Mouse (Mus musculus): ENCODE results near the gene 1110017D15Rik. TPM values are rescaled to one million over a fixed set of nuclear protein-coding genes. Genes with fewer than 3 reads are reported as not detected.
A peak's percentile ranks its signal among the peaks of the same experiment; 100 is the strongest.

Gene 1110017D15Rik
- polyA plus RNA-seq, 1 experiment from 2014 or later: 12.9 TPM

DNA sequence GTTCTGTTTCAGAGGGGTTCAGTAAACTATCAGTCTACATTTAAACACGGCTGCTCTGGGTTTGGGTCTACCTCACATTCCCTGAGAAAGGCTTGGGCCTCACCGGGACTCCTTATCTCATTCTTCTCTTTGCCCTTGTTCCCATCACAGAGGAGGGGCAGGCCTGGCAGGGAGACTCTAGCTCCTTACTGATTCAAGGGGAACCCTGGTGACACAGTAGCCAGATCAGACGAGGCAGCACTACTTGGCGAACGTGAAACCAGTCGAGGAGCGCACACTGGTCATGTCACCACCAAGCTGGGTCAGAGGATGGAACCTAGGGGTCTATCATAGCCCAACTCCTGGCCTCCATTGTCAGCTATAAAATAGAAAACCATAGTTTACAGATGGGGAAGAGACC, 9.1 kb downstream of the 1110017D15Rik start:
- H3K27me3 ChIP-seq: peaks cover 15% of the 10 kb centered on the region; the same call in 1 of the 2 replicates
- H3K4me3 ChIP-seq: no peak overlapping the region
- no peaks in the 10 kb centered on the region for H3K9me3 ChIP-seq (replicated peaks)

DNA sequence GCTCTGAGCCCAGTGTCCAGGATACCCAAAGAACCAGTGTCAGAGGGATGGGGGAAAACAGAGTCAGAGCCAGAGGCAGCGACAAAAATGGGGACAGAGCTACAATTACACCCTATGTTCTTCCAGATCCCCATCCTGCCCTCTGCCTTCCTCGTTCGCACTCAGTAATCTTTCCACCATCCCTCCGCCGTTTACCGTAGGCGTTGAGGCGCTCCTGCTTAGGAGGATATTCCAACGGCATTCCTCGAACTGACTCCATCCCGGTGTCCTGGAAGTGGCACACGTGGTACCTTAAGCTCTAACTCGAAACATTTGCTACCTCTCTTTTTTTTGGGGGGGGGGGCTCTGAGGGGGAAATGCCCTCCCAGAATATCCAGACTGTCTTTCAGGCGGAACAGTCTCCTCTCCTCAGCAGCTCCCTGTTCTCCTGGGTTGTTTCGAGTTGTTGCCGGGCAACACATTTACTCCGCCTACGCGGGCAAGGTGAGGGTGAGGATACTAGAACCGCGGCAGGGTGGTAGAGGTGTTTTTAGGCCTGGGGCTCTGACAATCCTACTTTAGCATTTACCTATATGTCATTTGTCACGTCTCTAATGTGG, 9.7 kb downstream of the 1110017D15Rik start:
- peak; percentile 28 for ATAC-seq (ENCODE audit: low FRiP score)
- no peaks in the 10 kb centered on the region for H3K9me3 ChIP-seq (replicated peaks)
- no peaks in the 10 kb centered on the region for H3K36me3 ChIP-seq
- peaks cover 17% of the 10 kb centered on the region; the same call in 1 of the 2 replicates for H3K27me3 ChIP-seq
- H3K4me3 ChIP-seq: peak overlapping the region; percentile 50
- peaks cover 20% of the 10 kb centered on the region for H3K4me1 ChIP-seq
- WGBS: under 1% methylated on average over 22 of the region's 22 CpGs
- peak overlapping the region; percentile 84 for H3K4me2 ChIP-seq (replicated peaks)
- H3K27ac ChIP-seq: peak overlapping the region; percentile 70
- H3K9ac ChIP-seq: peak overlapping the region; percentile 74

More for the DNA sequence above, 9.1 kb downstream of the 1110017D15Rik start:
- H3K36me3 ChIP-seq: no peaks in the 10 kb centered on the region
- 40% methylated on average over 7 of the region's 7 CpGs for WGBS
- no peak overlapping the region for H3K9ac ChIP-seq
- peaks cover 15% of the 10 kb centered on the region for H3K4me1 ChIP-seq
- H3K27ac ChIP-seq: no peak overlapping the region
- peak overlapping the region; percentile 84 for H3K4me2 ChIP-seq (replicated peaks)
- ATAC-seq (ENCODE audit: low FRiP score): no peak

- no peaks in the 10 kb centered on the region for H3K9me3 ChIP-seq (replicated peaks)
- no peaks in the 10 kb centered on the region for H3K36me3 ChIP-seq
- ATAC-seq (ENCODE audit: low FRiP score): peak; percentile 76
- peak overlapping the region; percentile 50 for H3K4me3 ChIP-seq
- WGBS: under 1% methylated on average over 29 of the region's 29 CpGs
- peaks cover 25% of the 10 kb centered on the region for H3K4me1 ChIP-seq
- H3K9ac ChIP-seq: peak overlapping the region; percentile 74
- H3K4me2 ChIP-seq (replicated peaks): peak overlapping the region; percentile 84
- H3K27me3 ChIP-seq: peaks cover 20% of the 10 kb centered on the region
- H3K27ac ChIP-seq: peak overlapping the region; percentile 70
Measured at GRCm38 (mm10) chr4:41506906-41507305, 10.2 kb downstream of the 1110017D15Rik start.

DNA sequence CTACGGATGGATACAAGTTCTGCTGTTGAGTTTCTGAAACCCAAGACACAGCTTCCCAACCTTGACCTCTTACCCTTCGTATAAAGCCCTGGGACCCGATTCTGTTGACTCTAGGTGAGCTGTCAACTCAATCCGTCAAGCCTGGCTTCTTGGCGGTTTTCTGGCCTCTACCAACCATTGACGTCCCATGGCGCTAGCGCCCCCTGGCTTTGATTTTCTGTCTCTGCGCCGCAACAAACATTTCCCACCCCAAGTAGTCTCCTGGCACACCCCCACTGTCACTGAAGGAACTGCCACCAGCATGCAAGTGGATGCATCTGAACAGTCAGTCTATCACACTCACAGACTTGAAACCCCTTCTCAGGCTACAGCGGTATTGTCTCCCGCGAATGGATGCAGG, 11.0 kb downstream of the 1110017D15Rik start:
- H3K4me3 ChIP-seq: no peak overlapping the region
- ATAC-seq (ENCODE audit: low FRiP score): no peak
- 12% methylated on average over 13 of the region's 13 CpGs for WGBS
- H3K4me1 ChIP-seq: peaks cover 30% of the 10 kb centered on the region
- H3K27me3 ChIP-seq: peaks cover 23% of the 10 kb centered on the region
- peak overlapping the region; percentile 84 for H3K4me2 ChIP-seq (replicated peaks)
- no peaks in the 10 kb centered on the region for H3K36me3 ChIP-seq
- H3K27ac ChIP-seq: 0 out of 2 replicates have a peak overlapping the region, but pooled peaks have one; percentile 8
- H3K9me3 ChIP-seq (replicated peaks): no peaks in the 10 kb centered on the region
- H3K9ac ChIP-seq: no peak overlapping the region

- no peak for ATAC-seq (ENCODE audit: low FRiP score)
- H3K4me2 ChIP-seq (replicated peaks): no peak overlapping the region
- H3K4me3 ChIP-seq: no peak overlapping the region
- no peak overlapping the region for H3K27ac ChIP-seq
- H3K27me3 ChIP-seq: peaks cover 34% of the 10 kb centered on the region
- 59% methylated on average over 11 of the region's 11 CpGs for WGBS
- H3K4me1 ChIP-seq: peaks cover 30% of the 10 kb centered on the region
- no peaks in the 10 kb centered on the region for H3K9me3 ChIP-seq (replicated peaks)
- no peaks in the 10 kb centered on the region for H3K36me3 ChIP-seq
- no peak overlapping the region for H3K9ac ChIP-seq
Measured at GRCm38 (mm10) chr4:41505131-41505551, 12.0 kb downstream of the 1110017D15Rik start.

- Histone ChIP-seq H3K9me3 (replicated peaks) (no peaks in the 10 kb centered on the region), H3K27ac (no peak overlapping the region), H3K27me3 (peaks cover 42% of the 10 kb centered on the region), H3K36me3 (no peaks in the 10 kb centered on the region), H3K4me1 (peaks cover 33% of the 10 kb centered on the region), H3K9ac (no peak overlapping the region), H3K4me2 (replicated peaks) (no peak overlapping the region), H3K4me3 (no peak overlapping the region)
- WGBS: 71% methylated on average over 5 of the region's 5 CpGs
- ATAC-seq (ENCODE audit: low FRiP score): no peak
Measured at GRCm38 (mm10) chr4:41504325-41504724, 12.8 kb downstream of the 1110017D15Rik start.

GRCm38 (mm10) chr4:41502986-41503412, 14.1 kb downstream of the 1110017D15Rik start, which contains the start of gene AI464131:
TSS of gene AI464131 (minus strand) at chr4:41503076.
- H3K9ac ChIP-seq: peak within 1 kb of the TSS; percentile 54; the same call in 1 of the 2 replicates
- H3K36me3 ChIP-seq: no peaks in the 10 kb centered on the region
- peak; percentile 87 for ATAC-seq (ENCODE audit: low FRiP score)
- H3K4me3 ChIP-seq: peak within 1 kb of the TSS; percentile 35
- peaks cover 46% of the 10 kb centered on the region for H3K4me1 ChIP-seq
- peak within 1 kb of the TSS; percentile 63 for H3K4me2 ChIP-seq (replicated peaks)
- no peaks in the 10 kb centered on the region for H3K9me3 ChIP-seq (replicated peaks)
- H3K27ac ChIP-seq: peak within 1 kb of the TSS; percentile 40; the same call in 1 of the 2 replicates
- peaks cover 47% of the 10 kb centered on the region for H3K27me3 ChIP-seq
- WGBS: under 1% methylated on average over 18 of the region's 18 CpGs

DNA sequence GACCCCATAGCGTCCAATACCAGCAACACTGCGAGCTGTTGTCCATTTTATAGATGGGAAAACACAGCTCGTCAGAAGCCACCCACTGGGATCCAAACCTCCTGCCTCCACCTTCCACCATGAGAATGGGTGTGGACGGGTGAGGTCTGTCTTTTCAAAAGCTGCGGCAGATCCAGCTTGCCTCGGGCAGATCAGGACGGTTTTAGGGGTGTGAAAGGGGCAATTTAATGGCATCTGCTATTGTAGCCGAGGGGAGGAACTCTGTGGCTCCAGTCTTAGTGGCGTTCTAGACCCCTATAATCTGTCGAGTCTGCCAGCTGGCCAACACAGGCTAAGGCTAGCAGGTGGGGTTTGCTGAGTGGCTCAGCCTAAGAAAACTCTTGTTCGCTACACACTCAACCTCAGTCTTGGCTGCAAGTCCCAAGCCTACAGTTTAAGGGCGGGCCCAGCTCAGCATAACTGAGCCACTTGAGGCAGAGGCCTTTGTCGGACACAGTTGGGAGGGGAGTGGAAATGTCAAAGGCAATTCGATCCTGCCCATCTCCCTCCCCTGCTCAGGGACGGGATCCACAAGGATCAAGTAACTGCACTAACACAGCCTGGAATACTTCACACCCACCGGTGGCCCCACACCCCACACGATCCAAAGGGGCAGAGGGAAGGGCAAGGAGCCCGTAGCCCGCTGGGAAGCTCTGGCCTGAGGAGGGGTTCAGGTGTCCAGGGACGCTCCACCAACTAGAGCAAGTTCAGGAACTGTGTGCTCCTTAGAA, 14.8 kb downstream of the 1110017D15Rik start:
- 9% methylated on average over 20 of the region's 20 CpGs for WGBS
- Histone ChIP-seq H3K9ac (peak overlapping the region; percentile 54; the same call in 1 of the 2 replicates), H3K27me3 (peaks cover 53% of the 10 kb centered on the region), H3K27ac (peak overlapping the region; percentile 40; the same call in 1 of the 2 replicates), H3K36me3 (no peaks in the 10 kb centered on the region), H3K4me1 (peaks cover 48% of the 10 kb centered on the region), H3K9me3 (replicated peaks) (no peaks in the 10 kb centered on the region), H3K4me2 (replicated peaks) (peak overlapping the region; percentile 63), H3K4me3 (peak overlapping the region; percentile 35)
- ATAC-seq (ENCODE audit: low FRiP score): peak; percentile 36

DNA sequence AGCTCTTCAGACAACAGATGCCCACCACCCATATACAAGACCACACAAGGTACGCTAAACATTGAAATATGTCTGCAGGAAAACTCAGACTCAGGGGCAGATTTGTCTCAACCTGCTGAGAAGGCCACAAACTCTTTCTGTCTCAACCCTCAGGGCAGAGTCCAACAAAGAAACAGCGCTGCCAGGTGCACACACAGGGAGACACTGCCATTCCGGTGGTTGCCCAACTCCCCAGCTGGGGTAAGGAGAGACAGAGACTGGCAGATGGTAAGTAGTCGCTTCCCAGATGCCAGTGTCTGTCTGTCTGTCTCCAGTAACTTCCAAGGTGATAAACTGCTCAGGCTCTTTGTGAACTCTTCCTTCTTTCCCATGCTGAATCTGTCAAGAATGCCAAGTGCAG, 16.3 kb downstream of the 1110017D15Rik start:
- H3K9ac ChIP-seq: no peak overlapping the region
- peaks cover 40% of the 10 kb centered on the region for H3K4me1 ChIP-seq
- H3K27me3 ChIP-seq: peaks cover 64% of the 10 kb centered on the region
- no peak for ATAC-seq (ENCODE audit: low FRiP score)
- WGBS: 77% methylated on average over 4 of the region's 4 CpGs
- no peak overlapping the region for H3K4me3 ChIP-seq
- no peaks in the 10 kb centered on the region for H3K36me3 ChIP-seq
- no peaks in the 10 kb centered on the region for H3K9me3 ChIP-seq (replicated peaks)
- no peak overlapping the region for H3K27ac ChIP-seq
- H3K4me2 ChIP-seq (replicated peaks): no peak overlapping the region

DNA sequence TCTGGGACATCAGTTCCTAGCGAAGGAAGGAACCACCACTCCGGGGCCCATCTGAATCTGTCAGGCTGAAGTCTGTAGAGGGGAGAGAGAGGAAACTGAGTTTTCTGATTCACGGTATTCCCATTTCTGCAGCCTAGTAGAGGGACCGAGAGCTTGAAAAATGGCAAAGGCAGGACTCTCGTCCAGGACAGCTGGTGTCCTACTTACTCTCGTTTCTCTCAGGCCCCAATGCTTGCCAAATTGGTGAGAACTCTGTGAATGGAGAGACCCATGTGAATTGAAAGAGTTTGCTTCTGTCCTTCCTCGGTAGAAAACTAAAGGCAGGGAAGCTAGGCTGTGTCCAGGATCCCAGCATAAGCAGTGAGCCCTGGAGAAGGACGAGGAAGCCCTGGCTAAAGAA, 17.5 kb downstream of the 1110017D15Rik start:
- no peaks in the 10 kb centered on the region for H3K36me3 ChIP-seq
- H3K4me3 ChIP-seq: 0 out of 2 replicates have a peak overlapping the region, but pooled peaks have one; percentile 33
- no peak overlapping the region for H3K27ac ChIP-seq
- 58% methylated on average over 8 of the region's 8 CpGs for WGBS
- H3K4me1 ChIP-seq: peaks cover 40% of the 10 kb centered on the region
- H3K27me3 ChIP-seq: peaks cover 73% of the 10 kb centered on the region
- no peaks in the 10 kb centered on the region for H3K9me3 ChIP-seq (replicated peaks)
- no peak overlapping the region for H3K9ac ChIP-seq
- H3K4me2 ChIP-seq (replicated peaks): no peak overlapping the region
- no peak for ATAC-seq (ENCODE audit: low FRiP score)

GRCm38 (mm10) chr4:41498921-41499391, 18.2 kb downstream of the 1110017D15Rik start:
- peak overlapping the region; percentile 32; the same call in 1 of the 2 replicates for H3K9ac ChIP-seq
- no peak overlapping the region for H3K27ac ChIP-seq
- peak overlapping the region; percentile 57 for H3K4me2 ChIP-seq (replicated peaks)
- H3K4me1 ChIP-seq: peaks cover 40% of the 10 kb centered on the region
- no peaks in the 10 kb centered on the region for H3K9me3 ChIP-seq (replicated peaks)
- no peak for ATAC-seq (ENCODE audit: low FRiP score)
- H3K27me3 ChIP-seq: peaks cover 73% of the 10 kb centered on the region
- 4% methylated on average over 43 of the region's 43 CpGs for WGBS
- H3K4me3 ChIP-seq: peak overlapping the region; percentile 33
- H3K36me3 ChIP-seq: no peaks in the 10 kb centered on the region
